Mouse (Mus musculus): ENCODE measurements around the gene Snx29. TPM values are rescaled to one million over a fixed set of nuclear protein-coding genes. Genes with fewer than 3 reads are reported as not detected.
A peak's percentile ranks its signal among the peaks of the same experiment; 100 is the strongest.

The Snx29 gene
- total and polyA plus RNA-seq, 3 experiments: 2.6 to 9.9 (median 8.9) TPM

DNA sequence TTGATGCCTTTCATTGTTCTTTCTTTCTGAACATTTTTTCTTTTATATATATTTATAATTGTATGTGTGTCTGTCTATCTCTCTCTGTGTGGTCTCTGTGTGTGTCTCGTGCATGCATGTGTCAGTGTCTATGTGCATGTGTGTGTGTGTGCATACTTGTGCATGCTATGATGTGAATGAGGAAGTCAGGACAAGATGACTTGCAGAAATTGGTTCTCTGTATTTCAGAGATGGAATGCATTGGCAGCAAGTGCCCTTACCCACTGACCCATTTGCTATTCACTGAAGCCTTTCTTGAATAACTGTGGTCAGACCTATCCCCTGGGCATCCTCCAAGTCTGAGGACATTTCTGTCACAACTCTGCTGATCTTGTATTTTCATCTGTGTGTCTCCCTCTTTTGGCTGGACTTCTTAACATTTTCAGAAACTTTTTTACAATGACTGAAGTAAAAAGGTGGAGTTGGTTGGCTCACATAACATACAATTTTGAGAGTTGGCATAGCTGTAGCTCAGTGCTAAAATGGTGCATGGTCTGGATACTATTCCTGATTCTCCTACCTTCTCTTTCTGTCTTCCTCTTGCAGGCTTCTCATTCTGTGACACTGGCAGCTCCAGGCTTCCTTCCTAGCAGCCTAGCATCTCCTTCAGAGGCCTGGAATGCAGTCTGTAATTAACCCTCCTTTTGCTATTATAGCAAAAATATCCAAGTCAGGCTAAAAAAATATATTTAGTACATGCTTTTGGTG lies 278.8 kb downstream of the Snx29 start:
- Histone ChIP-seq H3K9ac (ENCODE audit: low read depth, low read length) (no peak overlapping the region), H3K4me3 (no peak overlapping the region)
- WGBS: 94% methylated on average over 1 of the region's 1 CpGs

DNA sequence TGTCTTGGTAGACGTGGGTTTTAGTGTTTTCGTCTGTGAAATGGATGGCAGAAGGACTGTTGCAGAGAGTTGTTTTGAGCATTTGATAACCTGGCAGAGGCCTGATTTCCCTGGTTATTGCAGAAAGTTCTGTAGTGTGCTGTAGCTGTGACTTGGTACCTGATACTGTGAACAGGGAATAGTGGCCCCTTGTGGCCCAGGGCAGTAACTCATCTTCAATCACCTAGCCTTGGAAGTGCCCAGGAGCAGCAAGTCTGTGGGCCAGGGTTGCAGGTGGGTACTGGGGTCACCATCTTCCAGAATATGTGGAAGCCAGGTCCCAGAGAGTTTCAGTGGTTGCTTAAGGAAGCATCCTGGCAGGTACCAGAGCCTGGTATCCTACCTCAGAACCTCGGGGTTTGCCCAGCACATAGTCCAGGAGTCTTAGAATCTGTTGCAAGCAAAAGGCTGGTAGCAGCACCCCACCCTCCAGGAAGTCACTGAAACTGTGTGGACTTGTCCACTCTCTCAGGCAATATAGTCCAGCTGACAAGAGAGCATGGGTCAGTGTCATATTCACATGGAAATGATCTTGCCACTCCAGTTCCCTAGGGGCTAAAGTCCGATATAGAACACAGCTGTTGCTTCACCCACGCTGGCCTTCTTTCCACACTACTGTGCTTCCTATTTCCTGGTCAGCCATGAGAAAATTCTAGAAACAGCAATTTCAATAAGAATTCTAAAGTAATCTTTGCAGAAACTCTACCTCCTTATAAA lies 281.1 kb downstream of the Snx29 start:
- no peaks in the 10 kb centered on the region for H3K79me2 ChIP-seq (replicated peaks; ENCODE audit: control insufficient read depth, insufficient read depth, low read length)
- no peaks in the 10 kb centered on the region for H3K36me3 ChIP-seq (ENCODE audit: control insufficient read depth, insufficient read depth, low read length)
- H3K4me3 ChIP-seq: no peak overlapping the region
- H3K27ac ChIP-seq: no peak overlapping the region
- no peaks in the 10 kb centered on the region for H3K27me3 ChIP-seq (ENCODE audit: control insufficient read depth, insufficient read depth, low read length)
- no peak overlapping the region for H3K9ac ChIP-seq (ENCODE audit: low read depth, low read length)
- peak in 1 of 2 experiments; percentile 43 for DNase-seq
- WGBS: 48% methylated on average over 5 of the region's 5 CpGs
- peaks cover 9% of the 10 kb centered on the region for H3K4me1 ChIP-seq (ENCODE audit: control insufficient read depth, insufficient read depth, low read length)
- peak; percentile 38; the same call in 1 of the 2 replicates for TF ChIP-seq EP300 (IDR thresholded peaks at IDR 0.05; ENCODE audit: insufficient read depth, low read depth, low read length)
- TF ChIP-seq POLR2A (IDR thresholded peaks at IDR 0.05; ENCODE audit: insufficient read depth, low read depth, low read length): no peak
- TF ChIP-seq CTCF (IDR thresholded peaks at IDR 0.05): peak; percentile 81
- intact Hi-C loops (cut with DNase I): loop anchor here (1.0 to 2.0 kb wide), 3 partner anchors 25 to 179 kb away; no protein-coding TSS in a partner anchor

More for the DNA sequence above, 278.8 kb downstream of the Snx29 start:
- Histone ChIP-seq H3K27me3 (ENCODE audit: control insufficient read depth, insufficient read depth, low read length) (no peaks in the 10 kb centered on the region), H3K4me1 (ENCODE audit: control insufficient read depth, insufficient read depth, low read length) (peaks cover 9% of the 10 kb centered on the region), H3K27ac (no peak overlapping the region), H3K36me3 (ENCODE audit: control insufficient read depth, insufficient read depth, low read length) (no peaks in the 10 kb centered on the region), H3K79me2 (replicated peaks; ENCODE audit: control insufficient read depth, insufficient read depth, low read length) (no peaks in the 10 kb centered on the region)
- TF ChIP-seq EP300 (IDR thresholded peaks at IDR 0.05; ENCODE audit: insufficient read depth, low read depth, low read length): no peak
- TF ChIP-seq POLR2A (IDR thresholded peaks at IDR 0.05; ENCODE audit: insufficient read depth, low read depth, low read length): no peak
- no peak for TF ChIP-seq CTCF (IDR thresholded peaks at IDR 0.05)
- intact Hi-C loops (cut with DNase I): loop anchor here (2.0 kb wide), 2 partner anchors 23 to 177 kb away; no protein-coding TSS in a partner anchor
- no peak for DNase-seq

DNA sequence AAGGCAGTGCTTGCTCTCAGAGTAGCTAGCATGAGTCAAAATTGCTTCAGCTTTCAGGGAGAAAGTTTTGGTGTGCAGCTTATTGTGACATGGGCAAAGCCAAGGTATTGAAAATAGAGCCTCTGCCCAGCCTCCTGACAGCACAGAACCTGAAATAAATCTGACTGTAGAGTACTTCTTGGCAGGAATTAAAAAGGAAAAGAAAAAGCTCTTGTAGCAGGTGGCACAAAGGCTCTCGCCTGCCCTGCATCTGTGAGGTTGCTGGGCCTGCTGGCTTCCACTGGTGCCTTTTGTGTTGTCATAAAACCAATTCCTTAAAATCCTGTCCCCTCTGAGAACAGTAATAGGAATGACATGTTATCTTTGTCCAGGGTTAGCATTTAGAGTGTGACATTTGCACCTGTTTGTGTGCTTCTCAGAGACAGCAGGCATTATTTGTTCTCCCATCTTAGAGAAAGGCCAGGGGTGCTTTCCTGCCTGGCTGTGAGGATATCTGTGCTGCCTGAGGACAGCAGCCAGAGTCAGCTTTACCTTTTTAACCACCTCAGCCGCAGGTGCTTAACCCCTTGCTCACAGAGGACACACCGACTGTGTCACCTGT lies 289.9 kb downstream of the Snx29 start:
- Histone ChIP-seq H3K4me1 (ENCODE audit: control insufficient read depth, insufficient read depth, low read length) (no peaks in the 10 kb centered on the region; the same call in 1 of the 2 replicates), H3K27me3 (ENCODE audit: control insufficient read depth, insufficient read depth, low read length) (no peaks in the 10 kb centered on the region), H3K36me3 (ENCODE audit: control insufficient read depth, insufficient read depth, low read length) (no peaks in the 10 kb centered on the region), H3K4me3 (no peak overlapping the region), H3K79me2 (replicated peaks; ENCODE audit: control insufficient read depth, insufficient read depth, low read length) (no peaks in the 10 kb centered on the region), H3K27ac (no peak overlapping the region), H3K9ac (ENCODE audit: low read depth, low read length) (no peak overlapping the region)
- WGBS: 87% methylated on average over 3 of the region's 3 CpGs
- intact Hi-C loops (cut with DNase I): no loop called here
- TF ChIP-seq POLR2A (IDR thresholded peaks at IDR 0.05; ENCODE audit: insufficient read depth, low read depth, low read length): no peak
- TF ChIP-seq EP300 (IDR thresholded peaks at IDR 0.05; ENCODE audit: insufficient read depth, low read depth, low read length): no peak
- TF ChIP-seq CTCF (IDR thresholded peaks at IDR 0.05): no peak
- no peak for DNase-seq

DNA sequence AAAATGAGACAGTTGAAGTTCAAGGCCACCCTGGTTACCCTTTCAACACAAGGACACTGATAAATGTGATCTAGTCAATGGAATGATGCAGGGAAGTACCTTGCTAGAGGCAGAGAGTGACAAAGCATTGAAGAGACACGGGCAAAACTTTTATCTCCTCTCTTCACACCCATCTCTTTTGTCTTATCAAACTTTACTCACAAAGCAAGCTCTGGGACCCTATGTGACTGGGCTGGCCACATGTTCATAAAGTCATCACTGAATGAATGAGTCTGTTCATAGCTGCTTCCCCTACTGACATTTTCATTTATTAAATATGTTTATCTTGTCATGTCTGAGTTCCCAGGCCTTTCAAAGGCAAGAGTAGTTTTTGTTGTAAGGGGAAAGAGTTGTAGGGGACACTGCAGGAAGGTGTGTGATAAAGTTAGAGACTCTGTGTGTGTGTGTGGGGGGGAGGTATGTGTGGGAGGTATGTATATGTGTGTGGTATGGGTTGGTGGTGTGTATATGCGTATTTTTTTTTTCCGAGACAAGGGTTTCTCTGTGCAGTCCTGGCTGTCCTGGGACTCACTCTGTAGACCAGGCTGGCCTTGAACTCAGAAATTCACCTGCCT lies 291.8 kb downstream of the Snx29 start:
- H3K27ac ChIP-seq: no peak overlapping the region
- intact Hi-C loops (cut with DNase I): no loop called here
- no peak overlapping the region for H3K9ac ChIP-seq (ENCODE audit: low read depth, low read length)
- no peaks in the 10 kb centered on the region; the same call in 1 of the 2 replicates for H3K4me1 ChIP-seq (ENCODE audit: control insufficient read depth, insufficient read depth, low read length)
- no peaks in the 10 kb centered on the region for H3K27me3 ChIP-seq (ENCODE audit: control insufficient read depth, insufficient read depth, low read length)
- 74% methylated on average over 3 of the region's 3 CpGs for WGBS
- TF ChIP-seq EP300 (IDR thresholded peaks at IDR 0.05; ENCODE audit: insufficient read depth, low read depth, low read length): no peak
- no peak for TF ChIP-seq POLR2A (IDR thresholded peaks at IDR 0.05; ENCODE audit: insufficient read depth, low read depth, low read length)
- TF ChIP-seq CTCF (IDR thresholded peaks at IDR 0.05): no peak
- H3K79me2 ChIP-seq (replicated peaks; ENCODE audit: control insufficient read depth, insufficient read depth, low read length): no peaks in the 10 kb centered on the region
- H3K36me3 ChIP-seq (ENCODE audit: control insufficient read depth, insufficient read depth, low read length): no peaks in the 10 kb centered on the region
- no peak overlapping the region for H3K4me3 ChIP-seq
- DNase-seq: no peak

DNA sequence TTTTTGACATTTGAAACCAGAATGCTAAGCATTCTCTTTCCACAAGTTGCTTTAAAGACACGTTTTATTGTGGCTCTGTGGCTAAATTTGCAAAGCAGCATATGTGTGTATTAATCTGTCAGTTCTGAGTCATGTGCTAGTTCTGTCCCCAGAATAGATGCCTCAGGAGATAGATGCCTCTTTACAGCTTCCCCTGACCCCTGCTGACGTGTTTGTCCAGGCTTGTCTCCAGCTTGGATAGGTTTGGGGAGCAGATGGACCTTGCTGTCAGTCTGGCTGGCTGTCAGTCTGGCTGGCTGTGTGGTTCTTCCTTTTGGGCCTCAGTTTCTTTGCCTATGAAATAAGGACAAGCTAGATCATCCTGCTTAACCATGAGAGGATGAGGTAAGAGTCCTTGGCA lies 292.9 kb downstream of the Snx29 start:
- Histone ChIP-seq H3K27me3 (ENCODE audit: control insufficient read depth, insufficient read depth, low read length) (no peaks in the 10 kb centered on the region), H3K9ac (ENCODE audit: low read depth, low read length) (no peak overlapping the region), H3K4me1 (ENCODE audit: control insufficient read depth, insufficient read depth, low read length) (no peaks in the 10 kb centered on the region; the same call in 1 of the 2 replicates), H3K27ac (no peak overlapping the region), H3K4me3 (no peak overlapping the region), H3K79me2 (replicated peaks; ENCODE audit: control insufficient read depth, insufficient read depth, low read length) (no peaks in the 10 kb centered on the region), H3K36me3 (ENCODE audit: control insufficient read depth, insufficient read depth, low read length) (no peaks in the 10 kb centered on the region)
- DNase-seq: no peak
- TF ChIP-seq POLR2A (IDR thresholded peaks at IDR 0.05; ENCODE audit: insufficient read depth, low read depth, low read length) (no peak), CTCF (IDR thresholded peaks at IDR 0.05) (no peak), EP300 (IDR thresholded peaks at IDR 0.05; ENCODE audit: insufficient read depth, low read depth, low read length) (no peak)
- 43% methylated on average over 2 of the region's 2 CpGs for WGBS
- intact Hi-C loops (cut with DNase I): no loop called here

Measured in heart, adult 2 months (tissue).